Mouse (Mus musculus): ENCODE results near the gene Spen.

Gene Spen

DNA sequence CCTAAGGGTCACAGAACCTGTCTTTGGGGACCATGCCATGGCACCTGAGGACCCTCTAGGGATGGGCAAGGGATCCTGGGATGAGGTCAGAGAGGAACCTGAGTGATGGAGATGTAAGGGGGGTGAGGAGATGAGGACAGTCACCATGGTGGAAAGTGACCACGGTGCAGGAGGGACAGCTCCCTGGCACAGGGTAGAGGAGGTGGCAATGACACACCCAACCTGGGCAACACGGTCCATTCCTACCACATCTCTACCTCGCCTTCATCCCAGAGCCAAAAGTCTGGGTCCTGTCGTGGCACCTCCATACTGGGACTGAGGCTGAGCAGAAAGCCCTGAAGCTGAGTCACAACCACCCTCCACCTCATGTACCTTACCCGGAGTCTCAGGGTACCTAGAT, 115.6 kb downstream of the Spen start:
- no peak for DNase-seq (ENCODE audit: low read depth, low spot score)

DNA sequence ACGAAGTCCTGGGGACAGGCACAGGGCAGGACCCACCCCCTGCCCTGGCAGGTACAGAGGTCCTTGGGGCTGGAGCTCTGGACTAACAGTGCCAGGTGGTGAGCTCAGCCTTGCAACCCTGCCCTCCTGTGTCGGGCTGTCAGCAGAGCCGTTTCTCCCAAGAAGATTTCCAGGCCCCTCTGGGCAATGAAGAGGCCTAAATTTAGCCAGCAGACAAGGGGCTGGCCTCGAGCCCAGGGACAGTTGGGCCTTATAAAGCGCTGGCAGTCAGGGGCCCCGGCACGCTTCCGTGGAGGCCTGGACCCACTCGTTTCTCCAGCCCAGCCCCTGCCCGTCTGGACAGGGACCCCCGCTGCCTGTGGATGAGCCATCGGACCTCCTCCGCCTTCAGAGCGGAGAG, 117.0 kb downstream of the Spen start:
- no peak for DNase-seq (ENCODE audit: low read depth, low spot score)

DNA sequence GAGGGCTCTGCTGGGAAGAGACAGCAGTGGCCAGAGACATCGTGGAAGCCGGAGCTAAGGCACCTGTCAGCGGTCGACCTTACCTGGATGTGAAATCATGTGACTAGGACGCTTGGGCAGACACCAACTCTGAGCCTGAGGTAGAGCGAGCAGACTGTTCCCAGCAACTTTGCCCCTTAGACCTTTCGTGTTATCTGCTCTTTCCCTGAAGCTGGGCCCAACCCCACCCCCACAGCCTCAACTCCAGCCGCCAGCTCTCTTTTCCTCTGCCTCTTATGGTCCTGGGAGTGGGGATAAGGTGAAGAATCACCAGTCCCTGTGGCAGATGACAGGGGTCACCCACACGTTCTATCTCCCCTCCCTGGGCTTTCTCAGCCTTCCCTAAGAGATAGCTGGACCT, 117.5 kb downstream of the Spen start:
- no peak for DNase-seq (ENCODE audit: low read depth, low spot score)

DNA sequence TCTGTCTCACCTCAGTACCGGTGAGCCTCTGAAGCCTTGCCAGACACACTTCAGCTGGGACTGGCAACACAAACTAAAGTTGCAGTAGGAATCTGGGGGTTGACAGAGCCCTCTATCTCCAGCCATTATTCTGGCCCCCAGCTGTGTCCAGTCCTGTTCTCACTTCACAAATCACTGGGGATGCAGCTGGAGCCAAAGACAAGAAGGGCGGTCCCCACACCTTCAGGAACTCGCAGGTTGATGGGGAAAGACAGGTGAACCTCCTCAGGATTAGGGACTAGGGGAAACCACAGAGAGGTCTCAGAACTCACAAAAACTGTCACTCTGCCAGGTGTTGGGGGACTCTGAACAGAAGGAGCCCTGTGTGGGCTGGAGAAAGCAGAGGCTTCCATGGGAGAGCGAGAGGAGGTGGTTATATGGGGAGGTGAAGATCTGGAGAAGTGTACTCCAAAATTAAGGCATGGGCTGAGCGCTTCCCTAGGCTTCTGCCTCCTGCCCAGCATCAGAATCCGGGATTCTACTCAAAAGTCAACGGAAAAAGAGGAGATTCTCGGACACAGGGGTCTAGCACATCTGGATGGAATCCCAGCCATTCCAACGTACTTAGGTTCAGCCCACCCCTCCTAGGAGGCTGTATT, 118.1 kb downstream of the Spen start, which contains the start of gene Hspb7:
Gene Hspb7 (plus strand): TSS at position 588 of the 638 bp plus-strand sequence.
- DNase-seq (ENCODE audit: low read depth, low spot score) = no peak

DNA sequence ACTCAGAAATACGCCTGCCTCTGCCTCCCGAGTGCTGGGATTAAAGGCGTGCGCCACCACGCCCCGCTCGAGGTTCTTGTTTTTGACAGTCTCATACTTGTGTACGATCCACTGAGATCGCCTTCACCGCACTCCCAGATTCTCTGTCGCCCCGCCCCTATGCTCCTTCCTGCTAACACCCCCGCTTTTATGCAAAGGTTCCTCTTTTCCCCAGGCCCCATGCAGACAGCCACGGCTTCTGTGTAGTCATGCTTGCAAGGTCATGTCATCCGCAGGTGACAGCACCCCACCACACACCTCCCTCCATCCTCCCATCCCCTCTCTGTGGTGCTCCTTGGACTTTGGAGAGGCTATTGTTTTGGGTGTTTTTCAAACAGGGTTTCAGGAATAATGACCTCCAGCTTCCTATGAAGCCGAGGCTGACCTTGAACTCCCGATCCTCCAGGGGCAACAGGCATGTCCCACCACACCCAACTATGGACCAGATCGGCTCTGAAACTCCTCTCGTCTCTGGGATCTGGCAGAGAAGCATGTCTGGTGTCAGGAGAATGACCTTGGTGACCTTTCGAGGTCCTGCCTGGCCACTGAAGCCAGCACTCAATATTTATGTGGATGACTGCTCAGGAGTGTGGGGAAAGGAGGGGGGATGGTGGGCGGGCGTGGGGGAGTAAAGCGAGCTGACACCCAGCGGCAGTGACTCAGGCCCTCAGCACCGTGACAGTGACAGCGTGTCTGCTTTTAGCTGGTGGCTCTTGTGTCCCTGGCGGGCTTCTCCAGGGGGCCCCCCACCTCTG, 118.8 kb downstream of the Spen start:
- DNase-seq (ENCODE audit: low read depth, low spot score) = no peak
